Mouse (Mus musculus): ENCODE results near the gene Gpx7.

GRCm38 (mm10) chr4:108430656-108431560 lies 24.1 kb upstream of the Gpx7 start:
- TF ChIP-seq POLR2A (IDR thresholded peaks at IDR 0.05; ENCODE audit: borderline replicate concordance, control insufficient read depth, low read depth, low read length), result no peak
- TF ChIP-seq CTCF (IDR thresholded peaks at IDR 0.05; ENCODE audit: control insufficient read depth, insufficient read depth, low read length), result no peak

Measured in bone marrow, adult 2 months (tissue).